Mouse (Mus musculus): ENCODE data around the gene Gm39115. TPM values are rescaled to one million over a fixed set of nuclear protein-coding genes. Genes with fewer than 3 reads are reported as not detected.
"Not testable (repeated sequence)": the region's sequence is repeated elsewhere in the genome, so short reads cannot be mapped to it uniquely, and the experiment has no call there.

Gene Gm39115
- polyA plus RNA-seq (2017; shearing (Covaris generic)), result not detected

- ATAC-seq, result not testable (repeated sequence)
These were observed at the start of gene Gm39115 for GRCm38 (mm10) chr7:142135934-142136333. Gene Gm39115 (minus strand): TSS chr7:142136034.

GRCm38 (mm10) chr7:142181021-142181420, 45.2 kb upstream of the Gm39115 start:
- no peak for ATAC-seq

- no peak for ATAC-seq
These were observed 42.9 kb upstream of the Gm39115 start for GRCm38 (mm10) chr7:142178685-142179084.

- not testable (repeated sequence) for ATAC-seq
These were observed 40.1 kb upstream of the Gm39115 start, which contains the start of gene Krtap5-2 for GRCm38 (mm10) chr7:142175905-142176304. Gene Krtap5-2 (minus strand): TSS chr7:142176005.

GRCm38 (mm10) chr7:142169836-142170235, 34.0 kb upstream of the Gm39115 start:
- ATAC-seq, result no peak

- ATAC-seq, result not testable (repeated sequence)
These were observed 29.8 kb upstream of the Gm39115 start, which contains the start of gene Gm4553 for GRCm38 (mm10) chr7:142165639-142166038. Gene Gm4553 (minus strand): TSS chr7:142165739.

GRCm38 (mm10) chr7:142159366-142159765, 23.5 kb upstream of the Gm39115 start:
- no peak for ATAC-seq

GRCm38 (mm10) chr7:142157013-142157412, 21.2 kb upstream of the Gm39115 start, which contains the start of gene Gm29735:
Gene Gm29735 (minus strand): TSS chr7:142157113.
- ATAC-seq, result not testable (repeated sequence)

- no peak for ATAC-seq
These were observed 19.5 kb upstream of the Gm39115 start for GRCm38 (mm10) chr7:142155308-142155707.

GRCm38 (mm10) chr7:142152191-142152590, 16.4 kb upstream of the Gm39115 start:
- ATAC-seq, result no peak

- no peak for ATAC-seq
These were observed 12.8 kb upstream of the Gm39115 start for GRCm38 (mm10) chr7:142148633-142149032.

GRCm38 (mm10) chr7:142146033-142146432, 10.2 kb upstream of the Gm39115 start:
- ATAC-seq, result peak; percentile 45

- ATAC-seq, result no peak
These were observed 9.6 kb upstream of the Gm39115 start for GRCm38 (mm10) chr7:142145413-142145940.

GRCm38 (mm10) chr7:142144507-142144906, 8.7 kb upstream of the Gm39115 start, which contains the start of gene Gm45337:
Gene Gm45337 (minus strand): TSS chr7:142144607.
- no peak for ATAC-seq

GRCm38 (mm10) chr7:142143506-142144010, 7.7 kb upstream of the Gm39115 start:
- not testable (repeated sequence) for ATAC-seq

GRCm38 (mm10) chr7:142140696-142141095, 4.9 kb upstream of the Gm39115 start:
- no peak for ATAC-seq

GRCm38 (mm10) chr7:142134206-142134995, 1.4 kb downstream of the Gm39115 start:
- no peak for ATAC-seq

GRCm38 (mm10) chr7:142128843-142129242, 7.0 kb downstream of the Gm39115 start:
- ATAC-seq, result no peak

GRCm38 (mm10) chr7:142120629-142121028, 15.2 kb downstream of the Gm39115 start, which contains the start of gene Gm45618:
Gene Gm45618 (minus strand): TSS chr7:142120729.
- not testable (repeated sequence) for ATAC-seq

GRCm38 (mm10) chr7:142119632-142120031, 16.2 kb downstream of the Gm39115 start:
- ATAC-seq, result no peak

GRCm38 (mm10) chr7:142104747-142105146, 31.1 kb downstream of the Gm39115 start:
- ATAC-seq, result no peak

GRCm38 (mm10) chr7:142097776-142098175, 38.1 kb downstream of the Gm39115 start:
- peak; percentile 60 for ATAC-seq

- no peak for ATAC-seq
These were observed 39.1 kb downstream of the Gm39115 start for GRCm38 (mm10) chr7:142096701-142097100.

All from CD4-positive, CD25-positive, alpha-beta regulatory T cell, adult 4 months (primary cell).